Mouse (Mus musculus): ENCODE measurements around the gene Vmn1r233. TPM values are rescaled to one million over a fixed set of nuclear protein-coding genes. Genes with fewer than 3 reads are reported as not detected.

Gene Vmn1r233
- polyA plus RNA-seq (2014; fragmentation: Nextera tagmentation; extraction: Ambion mirVana) = not detected in 2 replicates

DNA sequence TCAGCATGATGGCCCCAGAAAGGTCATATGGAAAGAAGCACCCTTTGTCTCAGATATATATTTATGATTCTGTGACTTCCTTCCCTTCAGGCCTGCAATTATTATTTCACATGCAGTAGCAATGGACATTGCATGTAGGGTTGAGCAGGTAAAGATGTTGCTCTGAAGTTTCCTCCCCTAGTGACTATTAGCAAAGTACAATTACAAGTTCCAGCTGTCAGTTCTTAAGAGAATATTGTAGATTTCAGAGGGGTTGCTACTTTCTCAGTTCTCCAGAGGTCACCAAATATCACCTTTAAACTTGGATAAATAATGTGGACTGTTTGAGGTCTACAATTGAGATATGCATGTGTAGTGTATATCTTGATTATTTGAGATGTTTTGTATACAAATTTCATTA lies at the start of gene Vmn1r233:
Gene Vmn1r233, minus strand, starts transcription at position 101 of the 400 bp plus-strand sequence.
- no peaks in the 10 kb centered on the region for H3K36me3 ChIP-seq (ENCODE audit: control insufficient read depth, insufficient read depth, low read length)
- no peak within 1 kb of the TSS for H3K4me2 ChIP-seq (replicated peaks; ENCODE audit: low read depth, low read length)
- H3K9me3 ChIP-seq (ENCODE audit: control insufficient read depth, low read depth, low read length) = no peaks in the 10 kb centered on the region

DNA sequence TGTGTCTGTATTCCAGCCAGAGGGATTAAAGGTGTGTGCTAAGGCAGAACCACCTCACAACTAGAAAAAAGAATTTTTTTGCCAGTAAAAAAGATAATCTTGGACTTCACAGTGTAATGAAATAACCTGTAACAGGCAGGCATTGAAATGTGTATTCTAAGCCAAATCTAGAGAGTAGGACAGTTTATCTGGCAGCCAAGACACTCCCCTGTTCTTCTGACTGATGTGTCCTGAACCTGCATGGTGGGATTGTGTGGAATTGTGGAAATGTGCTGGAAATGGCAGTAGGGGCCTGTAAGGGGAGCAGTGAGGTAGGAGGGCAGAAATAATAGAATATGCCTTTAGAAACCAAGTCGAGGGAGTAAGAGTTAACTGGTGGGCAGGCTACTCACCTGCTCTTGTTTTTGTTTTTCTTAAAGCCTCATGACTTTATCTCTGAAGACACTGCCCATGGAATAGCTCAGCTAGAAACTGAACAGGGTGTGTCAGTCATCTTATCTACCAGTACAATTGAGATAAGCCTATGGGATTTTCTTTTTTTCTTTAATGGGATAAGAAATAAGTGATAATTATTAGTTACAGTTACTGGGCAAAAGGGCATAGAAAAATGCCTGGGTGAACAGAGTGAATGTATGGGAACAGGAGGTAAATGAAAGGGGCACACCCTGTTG lies 22.3 kb upstream of the Vmn1r233 start:
- 92% methylated on average over 1 of the region's 1 CpGs for WGBS
- H3K36me3 ChIP-seq (ENCODE audit: control insufficient read depth, insufficient read depth, low read length) = peaks cover 47% of the 10 kb centered on the region
- no peak for ATAC-seq (ENCODE audit: insufficient number of reproducible peaks, insufficient read depth, low FRiP score, low read depth)

More for the DNA sequence above, at the start of gene Vmn1r233:
- Histone ChIP-seq H3K4me1 (ENCODE audit: control insufficient read depth, insufficient read depth, low read length) (no peaks in the 10 kb centered on the region), H3K9ac (replicated peaks; ENCODE audit: low read depth, low read length) (no peak within 1 kb of the TSS), H3K4me3 (ENCODE audit: low read depth, low read length) (no peak within 1 kb of the TSS), H3K27me3 (ENCODE audit: control insufficient read depth, insufficient read depth, low read length) (no peaks in the 10 kb centered on the region), H3K27ac (ENCODE audit: low read length) (no peak within 1 kb of the TSS)
- ATAC-seq (ENCODE audit: insufficient number of reproducible peaks, insufficient read depth, low FRiP score, low read depth) = no peak

GRCm38 (mm10) chr17:21009726-21010125 lies 13.5 kb upstream of the Vmn1r233 start:
- WGBS = 15% methylated on average over 1 of the region's 1 CpGs
- Histone ChIP-seq H3K27me3 (ENCODE audit: control insufficient read depth, insufficient read depth, low read length) (no peaks in the 10 kb centered on the region), H3K9ac (replicated peaks; ENCODE audit: low read depth, low read length) (peak overlapping the region; percentile 54), H3K4me3 (ENCODE audit: low read depth, low read length) (peak overlapping the region; percentile 75), H3K4me1 (ENCODE audit: control insufficient read depth, insufficient read depth, low read length) (peaks cover 14% of the 10 kb centered on the region), H3K27ac (ENCODE audit: low read length) (no peak overlapping the region), H3K36me3 (ENCODE audit: control insufficient read depth, insufficient read depth, low read length) (peaks cover 16% of the 10 kb centered on the region), H3K9me3 (ENCODE audit: control insufficient read depth, low read depth, low read length) (no peaks in the 10 kb centered on the region), H3K4me2 (replicated peaks; ENCODE audit: low read depth, low read length) (peak overlapping the region; percentile 72)
- no peak for ATAC-seq (ENCODE audit: insufficient number of reproducible peaks, insufficient read depth, low FRiP score, low read depth)

More for the DNA sequence above, 22.3 kb upstream of the Vmn1r233 start:
- H3K4me1 ChIP-seq (ENCODE audit: control insufficient read depth, insufficient read depth, low read length) = no peaks in the 10 kb centered on the region
- no peaks in the 10 kb centered on the region for H3K9me3 ChIP-seq (ENCODE audit: control insufficient read depth, low read depth, low read length)
- no peak overlapping the region for H3K27ac ChIP-seq (ENCODE audit: low read length)
- no peak overlapping the region for H3K4me2 ChIP-seq (replicated peaks; ENCODE audit: low read depth, low read length)
- H3K4me3 ChIP-seq (ENCODE audit: low read depth, low read length) = no peak overlapping the region
- no peak overlapping the region for H3K9ac ChIP-seq (replicated peaks; ENCODE audit: low read depth, low read length)
- H3K27me3 ChIP-seq (ENCODE audit: control insufficient read depth, insufficient read depth, low read length) = no peaks in the 10 kb centered on the region

- peak; percentile 96 for ATAC-seq (ENCODE audit: insufficient number of reproducible peaks, insufficient read depth, low FRiP score, low read depth)
- no peaks in the 10 kb centered on the region for H3K27me3 ChIP-seq (ENCODE audit: control insufficient read depth, insufficient read depth, low read length)
- peak within 1 kb of the TSS; percentile 75 for H3K4me3 ChIP-seq (ENCODE audit: low read depth, low read length)
- peaks cover 14% of the 10 kb centered on the region for H3K4me1 ChIP-seq (ENCODE audit: control insufficient read depth, insufficient read depth, low read length)
- H3K9me3 ChIP-seq (ENCODE audit: control insufficient read depth, low read depth, low read length) = no peaks in the 10 kb centered on the region
- peak within 1 kb of the TSS; percentile 54 for H3K9ac ChIP-seq (replicated peaks; ENCODE audit: low read depth, low read length)
- H3K4me2 ChIP-seq (replicated peaks; ENCODE audit: low read depth, low read length) = peak within 1 kb of the TSS; percentile 72
- peaks cover 12% of the 10 kb centered on the region for H3K36me3 ChIP-seq (ENCODE audit: control insufficient read depth, insufficient read depth, low read length)
- 5% methylated on average over 36 of the region's 36 CpGs for WGBS
- peak within 1 kb of the TSS; percentile 75 for H3K27ac ChIP-seq (ENCODE audit: low read length)
Observed at GRCm38 (mm10) chr17:21008382-21009331, 12.4 kb upstream of the Vmn1r233 start, which contains the start of gene Zfp160. Gene Zfp160, plus strand, starts transcription at chr17:21008903.

- WGBS = 70% methylated on average over 2 of the region's 2 CpGs
- no peaks in the 10 kb centered on the region for H3K27me3 ChIP-seq (ENCODE audit: control insufficient read depth, insufficient read depth, low read length)
- H3K4me3 ChIP-seq (ENCODE audit: low read depth, low read length) = no peak overlapping the region
- ATAC-seq (ENCODE audit: insufficient number of reproducible peaks, insufficient read depth, low FRiP score, low read depth) = no peak
- H3K27ac ChIP-seq (ENCODE audit: low read length) = no peak overlapping the region
- no peak overlapping the region for H3K4me2 ChIP-seq (replicated peaks; ENCODE audit: low read depth, low read length)
- no peak overlapping the region for H3K9ac ChIP-seq (replicated peaks; ENCODE audit: low read depth, low read length)
- H3K9me3 ChIP-seq (ENCODE audit: control insufficient read depth, low read depth, low read length) = no peaks in the 10 kb centered on the region
- no peaks in the 10 kb centered on the region for H3K36me3 ChIP-seq (ENCODE audit: control insufficient read depth, insufficient read depth, low read length)
- no peaks in the 10 kb centered on the region for H3K4me1 ChIP-seq (ENCODE audit: control insufficient read depth, insufficient read depth, low read length)
Observed at GRCm38 (mm10) chr17:20993716-20994115, 2.5 kb downstream of the Vmn1r233 start.

DNA sequence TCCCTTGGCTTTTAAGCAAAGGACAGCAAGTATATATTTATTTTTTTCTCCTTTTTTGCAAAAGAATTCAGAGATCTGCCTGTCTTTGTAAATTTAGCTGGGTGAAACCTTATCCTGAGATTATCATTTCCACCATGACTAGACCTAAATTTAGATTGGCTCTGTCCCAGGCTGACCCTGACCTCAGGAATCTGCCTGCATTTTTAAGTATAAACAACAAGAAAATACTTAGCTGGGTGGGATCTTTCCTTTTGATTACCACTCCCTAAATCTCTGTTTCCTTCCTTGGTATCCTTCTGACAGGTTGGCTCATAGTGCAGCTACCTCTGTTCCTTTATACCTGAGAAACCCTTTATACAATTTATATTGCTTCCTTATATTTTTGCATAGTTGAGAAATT lies 29.6 kb downstream of the Vmn1r233 start:
- Histone ChIP-seq H3K27me3 (ENCODE audit: control insufficient read depth, insufficient read depth, low read length) (no peaks in the 10 kb centered on the region), H3K4me3 (ENCODE audit: low read depth, low read length) (no peak overlapping the region), H3K4me2 (replicated peaks; ENCODE audit: low read depth, low read length) (no peak overlapping the region), H3K27ac (ENCODE audit: low read length) (no peak overlapping the region), H3K36me3 (ENCODE audit: control insufficient read depth, insufficient read depth, low read length) (peaks cover 59% of the 10 kb centered on the region), H3K9me3 (ENCODE audit: control insufficient read depth, low read depth, low read length) (no peaks in the 10 kb centered on the region), H3K4me1 (ENCODE audit: control insufficient read depth, insufficient read depth, low read length) (no peaks in the 10 kb centered on the region), H3K9ac (replicated peaks; ENCODE audit: low read depth, low read length) (no peak overlapping the region)
- ATAC-seq (ENCODE audit: insufficient number of reproducible peaks, insufficient read depth, low FRiP score, low read depth) = no peak

- no peaks in the 10 kb centered on the region for H3K27me3 ChIP-seq (ENCODE audit: control insufficient read depth, insufficient read depth, low read length)
- no peak overlapping the region for H3K9ac ChIP-seq (replicated peaks; ENCODE audit: low read depth, low read length)
- no peak overlapping the region for H3K27ac ChIP-seq (ENCODE audit: low read length)
- H3K4me3 ChIP-seq (ENCODE audit: low read depth, low read length) = no peak overlapping the region
- H3K36me3 ChIP-seq (ENCODE audit: control insufficient read depth, insufficient read depth, low read length) = peaks cover 71% of the 10 kb centered on the region
- 90% methylated on average over 4 of the region's 4 CpGs for WGBS
- H3K4me1 ChIP-seq (ENCODE audit: control insufficient read depth, insufficient read depth, low read length) = no peaks in the 10 kb centered on the region
- no peaks in the 10 kb centered on the region for H3K9me3 ChIP-seq (ENCODE audit: control insufficient read depth, low read depth, low read length)
- no peak overlapping the region for H3K4me2 ChIP-seq (replicated peaks; ENCODE audit: low read depth, low read length)
- ATAC-seq (ENCODE audit: insufficient number of reproducible peaks, insufficient read depth, low FRiP score, low read depth) = no peak
Observed at GRCm38 (mm10) chr17:20965421-20965820, 30.8 kb downstream of the Vmn1r233 start.

DNA sequence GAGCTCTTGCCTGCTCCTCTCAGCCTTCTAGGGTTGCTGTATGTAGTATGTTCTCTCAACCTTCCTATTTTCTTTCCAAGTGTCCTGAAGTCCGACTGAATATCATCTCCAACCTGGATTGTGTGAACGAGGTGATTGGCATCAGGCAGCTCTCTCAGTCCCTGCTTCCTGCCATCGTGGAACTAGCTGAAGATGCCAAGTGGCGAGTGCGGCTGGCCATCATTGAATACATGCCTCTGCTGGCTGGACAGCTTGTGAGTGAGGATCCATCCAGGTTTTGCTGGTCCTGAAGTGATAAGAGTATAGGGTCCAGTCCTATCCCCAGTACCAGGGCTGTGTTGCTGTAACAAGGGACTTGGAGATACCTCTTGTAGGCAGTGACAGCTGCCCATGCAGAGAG lies 35.9 kb downstream of the Vmn1r233 start:
- 94% methylated on average over 5 of the region's 5 CpGs for WGBS

More for the DNA sequence above, 35.9 kb downstream of the Vmn1r233 start:
- Histone ChIP-seq H3K4me2 (replicated peaks; ENCODE audit: low read depth, low read length) (no peak overlapping the region), H3K4me3 (ENCODE audit: low read depth, low read length) (no peak overlapping the region), H3K27ac (ENCODE audit: low read length) (no peak overlapping the region), H3K9ac (replicated peaks; ENCODE audit: low read depth, low read length) (no peak overlapping the region), H3K36me3 (ENCODE audit: control insufficient read depth, insufficient read depth, low read length) (peaks cover 97% of the 10 kb centered on the region), H3K4me1 (ENCODE audit: control insufficient read depth, insufficient read depth, low read length) (no peaks in the 10 kb centered on the region), H3K9me3 (ENCODE audit: control insufficient read depth, low read depth, low read length) (no peaks in the 10 kb centered on the region), H3K27me3 (ENCODE audit: control insufficient read depth, insufficient read depth, low read length) (no peaks in the 10 kb centered on the region)
- ATAC-seq (ENCODE audit: insufficient number of reproducible peaks, insufficient read depth, low FRiP score, low read depth) = no peak
